Mouse (Mus musculus) cortical plate, adult 2 months (tissue): ENCODE results near the gene Fam185a.

Experiments
- CTCF ChIP-seq: fragments of 200-500 bp; IDR thresholded peaks from 2 replicates; pipeline ENCODE4 v1.5.1; 2011; ENCODE audit warnings: mild to moderate bottlenecking, control low read depth, low read length; ENCODE audit not compliant: insufficient read depth; ENCODE audit errors: extremely low read depth
- POLR2A ChIP-seq: fragments of 200-500 bp; IDR thresholded peaks from 2 replicates; pipeline ENCODE4 v1.6.1; 2011; ENCODE audit warnings: mild to moderate bottlenecking, low read length, control low read depth; ENCODE audit not compliant: insufficient read depth; ENCODE audit errors: extremely low read depth

DNA sequence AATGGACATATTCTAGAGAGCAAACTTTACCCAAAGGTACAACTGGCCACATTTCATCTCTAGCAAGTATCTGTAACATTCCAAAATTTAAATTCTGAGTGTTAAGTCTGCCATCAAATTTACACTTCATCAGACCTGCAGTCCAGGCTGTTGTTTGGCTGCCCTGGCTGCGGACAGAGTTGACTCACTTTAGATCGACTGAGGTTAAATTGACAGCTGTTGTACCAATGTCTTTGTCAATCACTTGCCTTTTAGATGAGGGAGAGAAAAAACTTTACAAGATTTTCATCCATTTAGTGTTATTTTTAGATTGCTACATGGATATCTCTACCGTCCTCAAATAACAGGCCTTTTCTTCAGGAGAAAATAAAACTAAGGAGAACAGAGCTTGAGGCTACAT, 94.4 kb downstream of the Fam185a start:
- TF ChIP-seq CTCF = no peak
- no peak for TF ChIP-seq POLR2A
